23 mouse cellular contexts compared by ENCODE assay signal in the genomic region with DNA sequence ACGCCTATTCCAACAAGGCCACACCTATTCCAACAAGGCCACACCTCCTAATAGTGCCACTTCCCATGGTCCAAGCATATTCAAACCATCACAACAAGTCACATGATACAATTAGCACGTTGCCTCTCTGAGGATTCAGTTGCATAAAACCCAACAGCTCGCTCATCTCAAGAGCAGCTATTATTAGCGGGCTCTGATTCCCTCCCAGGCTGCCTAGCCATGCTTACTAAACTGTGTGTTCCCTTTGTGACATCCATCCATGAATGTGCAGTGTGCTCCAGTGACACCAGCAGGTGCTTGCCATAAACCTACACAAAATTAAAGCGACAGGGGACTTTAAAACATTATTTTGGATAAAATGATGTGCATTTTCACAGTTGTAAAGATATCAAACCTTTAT. TPM values are rescaled to one million over a fixed set of nuclear protein-coding genes. Genes with fewer than 3 reads are reported as not detected.
DNase-seq lines count a peak whose midpoint lies in the region; ATAC-seq lines count a peak whose summit lies in the region.
"Had no signal": no experiment of that assay in that cellular context is flagged by ENCODE, and none has a peak within 500 bp of the region (broad histone marks: within the 10 kb centered on the region; RNA-seq: fewer than 3 reads in every experiment).

No protein-coding gene starts in this region.

- H3K4me3 ChIP-seq in heart, embryonic 15.5 days = no peak overlapping the region
- no peak overlapping the region for H3K4me3 ChIP-seq in intestine, embryonic 15.5 days (replicated peaks)
- H3K4me3 ChIP-seq: gastrocnemius, adult 2 months; heart, adult 2 months had no signal

- WGBS in heart, embryonic 15.5 days = 46% methylated on average over 5 of the region's 5 CpGs
- 80% methylated on average over 5 of the region's 5 CpGs for WGBS in intestine, embryonic 15.5 days

- H3K36me3 ChIP-seq in heart, embryonic 15.5 days = no peaks in the 10 kb centered on the region
- no peaks in the 10 kb centered on the region for H3K36me3 ChIP-seq in intestine, embryonic 15.5 days

- no peak overlapping the region for H3K9ac ChIP-seq in heart, embryonic 15.5 days
- no peak overlapping the region for H3K9ac ChIP-seq in intestine, embryonic 15.5 days
- H3K9ac ChIP-seq: forebrain, postnatal 0 days; hindbrain, embryonic 14.5 days had no signal

- 0 out of 2 replicates have a peak, but pooled peaks have one; percentile 43 for ATAC-seq in heart, embryonic 15.5 days (replicated peaks; ENCODE audit: insufficient number of reproducible peaks, insufficient read depth, low FRiP score, low read depth)
- ATAC-seq in CD4-positive, CD25-positive, alpha-beta regulatory T cell, adult 4 months = no peak
- no peak for ATAC-seq in intestine, embryonic 15.5 days
- ATAC-seq: forebrain, embryonic 14.5 days; forebrain, postnatal 0 days; hindbrain, postnatal 0 days; inflammation-experienced regulatory T-cells, adult 6 months; intestine, postnatal 0 days had no signal

- H3K4me2 ChIP-seq in heart, embryonic 15.5 days = no peak overlapping the region
- no peak overlapping the region for H3K4me2 ChIP-seq in intestine, embryonic 15.5 days (replicated peaks)
- H3K4me2 ChIP-seq: heart, embryonic 11.5 days; hindbrain, embryonic 14.5 days had no signal

- no peaks in the 10 kb centered on the region for H3K9me3 ChIP-seq in heart, embryonic 15.5 days (replicated peaks)
- no peaks in the 10 kb centered on the region for H3K9me3 ChIP-seq in intestine, embryonic 15.5 days

- H3K27ac ChIP-seq in heart, embryonic 15.5 days = no peak overlapping the region
- no peak overlapping the region for H3K27ac ChIP-seq in intestine, embryonic 15.5 days
- H3K27ac ChIP-seq: gastrocnemius, adult 2 months; heart, adult 2 months; hindbrain, embryonic 14.5 days; hindbrain, postnatal 0 days had no signal

- no peak for DNase-seq in heart, adult 18-20 months
- peak; percentile 30 for DNase-seq in ES-CJ7 (ENCODE audit: low read depth, low spot score)
- DNase-seq in ZHBTc4 (ENCODE audit: low read depth, low spot score) = peak; percentile 54
- DNase-seq: adrenal gland, adult 2 months; adrenal gland, postnatal 14 days; B cell, adult 2 months; cerebellum, adult 18-20 months; cerebellum, adult 9-10 months; cerebellum, postnatal 14 days; forebrain, postnatal 0 days; gastrocnemius, adult 2 months; gastrocnemius, postnatal 14 days; heart, adult 2 months; kidney, adult 2 months had no signal

- H3K27me3 ChIP-seq in heart, embryonic 15.5 days = no peaks in the 10 kb centered on the region
- H3K27me3 ChIP-seq in intestine, embryonic 15.5 days (replicated peaks) = no peaks in the 10 kb centered on the region

- no peaks in the 10 kb centered on the region for H3K4me1 ChIP-seq in heart, embryonic 15.5 days (replicated peaks)
- no peaks in the 10 kb centered on the region for H3K4me1 ChIP-seq in intestine, embryonic 15.5 days (replicated peaks)

RNA-seq across cellular contexts. Expression of a gene that starts 25.7 kb away (rescaled TPM):
- polyA plus RNA-seq in heart, embryonic 15.5 days (2015; fragmentation: Nextera tagmentation; extraction: Ambion mirVana) = 8.1 and 8.4 TPM in 2 replicates
- 10 to 100 TPM; 28.5 to 34.3 TPM for total RNA-seq in heart, adult 18-20 months (2021)
- polyA plus RNA-seq in CD4-positive, CD25-positive, alpha-beta regulatory T cell, adult 4 months (2017; shearing (Covaris generic)) = 10 to 100 TPM; 26.0 to 31.6 TPM
- polyA plus RNA-seq in intestine, embryonic 15.5 days (2015; fragmentation: Nextera tagmentation; extraction: Ambion mirVana) = 5.7 and 6.1 TPM in 2 replicates

Comparison
In these comparisons a context has a peak if more than half of its experiments do, and no peak if none do; other contexts are left out.
1. DNase-seq: peak in ES-CJ7 (single experiment) and ZHBTc4 (single experiment); none in heart, adult 18-20 months (0 of 2).